Mouse (Mus musculus): ENCODE measurements around the gene Sod3. TPM values are rescaled to one million over a fixed set of nuclear protein-coding genes. Genes with fewer than 3 reads are reported as not detected.

The Sod3 gene
- total and polyA plus RNA-seq, 3 experiments, result not detected

- H3K27ac ChIP-seq (ENCODE audit: control insufficient read depth, low read depth, low read length), result no peak overlapping the region
- no peaks in the 10 kb centered on the region for H3K36me3 ChIP-seq (ENCODE audit: control insufficient read depth in 1 of 2, insufficient read depth in 2 of 2, low read length in 2 of 2)
Observed at GRCm38 (mm10) chr5:52366661-52367060, 3.1 kb downstream of the Sod3 start.

GRCm38 (mm10) chr5:52367866-52368840, 4.6 kb downstream of the Sod3 start:
- no peaks in the 10 kb centered on the region for H3K9me3 ChIP-seq (replicated peaks; ENCODE audit: insufficient read depth, low read length)

More at GRCm38 (mm10) chr5:52366661-52367060, 3.1 kb downstream of the Sod3 start:
- Histone ChIP-seq H3K79me2 (ENCODE audit: control insufficient read depth, insufficient read depth, low read length, poor library complexity) (no peaks in the 10 kb centered on the region), H3K27me3 (ENCODE audit: control insufficient read depth in 1 of 2, insufficient read depth in 2 of 2, low read length in 2 of 2) (no peaks in the 10 kb centered on the region), H3K9me3 (replicated peaks; ENCODE audit: insufficient read depth, low read length) (no peaks in the 10 kb centered on the region), H3K9ac (ENCODE audit: control insufficient read depth, low read depth, low read length, poor library complexity, severe bottlenecking) (no peak overlapping the region), H3K4me1 (ENCODE audit: control insufficient read depth in 1 of 2, insufficient read depth in 2 of 2, low read length in 2 of 2) (no peaks in the 10 kb centered on the region), H3K4me3 (ENCODE audit: control insufficient read depth in 1 of 2, insufficient read depth in 1 of 2, low read depth in 2 of 2, low read length in 2 of 2) (no peak overlapping the region)
- TF ChIP-seq CHD2 (IDR thresholded peaks at IDR 0.05; ENCODE audit: low read length) (no peak), ZC3H11A (IDR thresholded peaks at IDR 0.05; ENCODE audit: low read depth, low read length) (no peak), EP300 (IDR thresholded peaks at IDR 0.05; ENCODE audit: low read depth in 1 of 2, low read length in 2 of 2) (no peak), MAZ (IDR thresholded peaks at IDR 0.05; ENCODE audit: low read depth, low read length) (no peak), ZMIZ1 (IDR thresholded peaks at IDR 0.05; ENCODE audit: low read depth, low read length) (no peak), TCF12 (IDR thresholded peaks at IDR 0.05; ENCODE audit: low read depth, low read length) (no peak), USF1 (IDR thresholded peaks at IDR 0.05; ENCODE audit: low read depth, low read length) (no peak), BHLHE40 (IDR thresholded peaks at IDR 0.05; ENCODE audit: borderline replicate concordance, low read depth, low read length) (no peak)
- no peak for DNase-seq (ENCODE audit: low read depth, low spot score)

More at GRCm38 (mm10) chr5:52367866-52368840, 4.6 kb downstream of the Sod3 start:
- Histone ChIP-seq H3K27ac (ENCODE audit: control insufficient read depth, low read depth, low read length) (no peak overlapping the region), H3K79me2 (ENCODE audit: control insufficient read depth, insufficient read depth, low read length, poor library complexity) (no peaks in the 10 kb centered on the region), H3K9ac (ENCODE audit: control insufficient read depth, low read depth, low read length, poor library complexity, severe bottlenecking) (no peak overlapping the region), H3K4me3 (ENCODE audit: control insufficient read depth in 1 of 2, insufficient read depth in 1 of 2, low read depth in 2 of 2, low read length in 2 of 2) (no peak overlapping the region), H3K4me1 (ENCODE audit: control insufficient read depth in 1 of 2, insufficient read depth in 2 of 2, low read length in 2 of 2) (no peaks in the 10 kb centered on the region), H3K36me3 (ENCODE audit: control insufficient read depth in 1 of 2, insufficient read depth in 2 of 2, low read length in 2 of 2) (no peaks in the 10 kb centered on the region), H3K27me3 (ENCODE audit: control insufficient read depth in 1 of 2, insufficient read depth in 2 of 2, low read length in 2 of 2) (no peaks in the 10 kb centered on the region)
- TF ChIP-seq ETS1 (IDR thresholded peaks at IDR 0.05; ENCODE audit: low read depth, low read length), result no peak
- no peak for TF ChIP-seq CHD2 (IDR thresholded peaks at IDR 0.05; ENCODE audit: low read length)
- TF ChIP-seq CTCF (IDR thresholded peaks at IDR 0.05 in 2 of 3, conservative IDR thresholded peaks at IDR 0.05 in 1 of 3; ENCODE audit: control insufficient read depth in 1 of 3, insufficient read depth in 1 of 3, low read depth in 2 of 3, low read length in 3 of 3, poor library complexity in 1 of 3, severe bottlenecking in 1 of 3), result no peak
- no peak for TF ChIP-seq TCF12 (IDR thresholded peaks at IDR 0.05; ENCODE audit: low read depth, low read length)
- no peak for TF ChIP-seq ZKSCAN1 (IDR thresholded peaks at IDR 0.05; ENCODE audit: low read depth, low read length)
- no peak for TF ChIP-seq ZNF384 (IDR thresholded peaks at IDR 0.05; ENCODE audit: low read depth, low read length)
- TF ChIP-seq MYC (IDR thresholded peaks at IDR 0.05; ENCODE audit: low read depth, low read length), result no peak
- TF ChIP-seq RCOR1 (IDR thresholded peaks at IDR 0.05; ENCODE audit: low read depth, low read length), result no peak
- TF ChIP-seq ZMIZ1 (IDR thresholded peaks at IDR 0.05; ENCODE audit: low read depth, low read length), result no peak
- TF ChIP-seq SIN3A (IDR thresholded peaks at IDR 0.05; ENCODE audit: low read length), result no peak
- no peak for TF ChIP-seq USF2 (IDR thresholded peaks at IDR 0.05; ENCODE audit: borderline replicate concordance in 1 of 2, insufficient read depth in 1 of 2, low read depth in 1 of 2, low read length in 2 of 2)
- TF ChIP-seq POLR2A (IDR thresholded peaks at IDR 0.05; ENCODE audit: control insufficient read depth in 1 of 2, insufficient read depth in 1 of 2, low read depth in 1 of 2, low read length in 2 of 2, poor library complexity in 1 of 2), result no peak
- TF ChIP-seq GABPA (IDR thresholded peaks at IDR 0.05; ENCODE audit: low read depth, low read length), result no peak
- no peak for TF ChIP-seq NELFE (IDR thresholded peaks at IDR 0.05; ENCODE audit: low read depth, low read length)
- no peak for TF ChIP-seq RAD21 (IDR thresholded peaks at IDR 0.05; ENCODE audit: low read depth, low read length)
- no peak for TF ChIP-seq UBTF (IDR thresholded peaks at IDR 0.05; ENCODE audit: borderline replicate concordance, insufficient read depth, low read depth, low read length)
- no peak for DNase-seq (ENCODE audit: low read depth, low spot score)

Measured in MEL (cell line).